Mouse (Mus musculus) bone marrow, adult 2 months (tissue): ENCODE measurements around the gene Slc38a4. TPM values are rescaled to one million over a fixed set of nuclear protein-coding genes. Genes with fewer than 3 reads are reported as not detected.

Source experiments
- H3K27ac ChIP-seq: fragments of 200-500 bp; 2 replicates; pipeline ENCODE4 v1.5.1; 2012; ENCODE audit warnings: low read depth, mild to moderate bottlenecking, control low read depth, inconsistent platforms, low read length; ENCODE audit not compliant: control insufficient read depth, poor library complexity, insufficient read depth
- H3K4me1 ChIP-seq: fragments of 200-500 bp; 2 replicates; pipeline ENCODE4 v1.6.1; 2011; ENCODE audit warnings: low read length; ENCODE audit not compliant: control insufficient read depth, insufficient read depth
- H3K4me3 ChIP-seq: fragments of 200-500 bp; replicated peaks from 2 replicates; pipeline ENCODE3; 2011; ENCODE audit warnings: mild to moderate bottlenecking, low read depth, low read length, control low read depth; ENCODE audit not compliant: control insufficient read depth
- CTCF ChIP-seq: fragments of 200-500 bp; IDR thresholded peaks from 2 replicates; pipeline ENCODE4 v1.5.1; 2011; ENCODE audit warnings: low read length, control low read depth; ENCODE audit not compliant: control insufficient read depth, insufficient read depth
- POLR2A ChIP-seq: fragments of 200-500 bp; IDR thresholded peaks from 2 replicates; pipeline ENCODE4 v1.6.1; 2011; ENCODE audit warnings: low read depth, mild to moderate bottlenecking, control low read depth, low read length, borderline replicate concordance; ENCODE audit not compliant: control insufficient read depth
- WGBS: fragments of 180-500 bp; shearing (Covaris S2); methylation state at CpG from one replicate; pipeline ENCODE4 v1.1.7; 2018; 5-methylcytosine and 5-hydroxymethylcytosine counted together
- polyA plus RNA-seq: library from polyadenylated mRNA; stranded (reverse); fragments of >200 nt; gene quantifications from 2 replicates; pipeline ENCODE4 v1.2.4, GENCODE M21; 2011; ENCODE audit warnings: low replicate concordance; ENCODE audit not compliant: missing spikeins, insufficient read depth, insufficient read length

Slc38a4 gene
- polyA plus RNA-seq, 1 experiment, result 10.4 TPM

DNA sequence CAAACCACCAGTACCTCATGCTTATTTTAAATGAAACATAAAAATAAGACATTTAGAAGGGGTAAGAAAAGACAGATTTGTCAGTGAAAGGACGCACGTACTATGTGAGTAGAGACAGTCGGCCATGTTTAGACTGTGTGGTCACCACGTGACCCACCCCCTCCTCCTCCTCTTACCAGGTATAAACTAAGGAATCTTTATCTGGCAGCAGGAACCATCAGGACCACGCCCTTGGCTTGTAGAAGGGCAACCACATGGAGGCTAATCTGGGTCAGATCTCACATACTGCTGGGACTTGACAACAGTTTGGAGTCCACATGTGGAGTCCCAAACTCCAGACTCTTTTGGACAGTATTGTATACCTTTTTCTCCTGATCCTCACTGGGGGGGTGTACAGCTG is 7.5 kb downstream of the Slc38a4 start:
- no peak overlapping the region for H3K27ac ChIP-seq
- TF ChIP-seq CTCF, result no peak
- no peak for TF ChIP-seq POLR2A
- H3K4me3 ChIP-seq, result no peak overlapping the region
- H3K4me1 ChIP-seq, result no peaks in the 10 kb centered on the region
- 69% methylated on average over 5 of the region's 5 CpGs for WGBS

DNA sequence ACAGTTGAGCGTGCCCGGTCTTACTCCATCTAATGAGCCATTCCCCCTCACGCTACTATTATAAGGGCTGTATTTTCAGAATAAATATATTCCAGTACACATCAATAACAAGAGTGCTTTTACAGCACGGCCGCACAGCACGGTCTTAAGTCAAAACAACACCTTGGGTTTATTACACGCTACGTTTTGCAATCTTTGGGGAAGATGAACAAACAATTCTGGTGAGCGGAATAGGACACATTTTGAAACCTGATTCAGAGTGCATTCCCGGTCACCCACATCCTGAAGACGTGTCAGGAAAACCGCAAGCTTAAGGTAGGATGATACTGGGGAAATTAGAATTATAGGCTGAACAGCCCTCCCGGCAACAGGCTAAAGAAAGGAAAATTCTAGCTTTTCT is 11.8 kb downstream of the Slc38a4 start:
- no peak for TF ChIP-seq CTCF
- TF ChIP-seq POLR2A, result no peak
- Histone ChIP-seq H3K27ac (no peak overlapping the region), H3K4me1 (no peaks in the 10 kb centered on the region), H3K4me3 (no peak overlapping the region)
- 84% methylated on average over 13 of the region's 13 CpGs for WGBS

- WGBS, result 78% methylated on average over 7 of the region's 7 CpGs
- TF ChIP-seq CTCF (no peak), POLR2A (no peak)
- no peak overlapping the region for H3K4me3 ChIP-seq
These were observed 13.7 kb downstream of the Slc38a4 start for GRCm38 (mm10) chr15:97042001-97042491.

GRCm38 (mm10) chr15:97041182-97041581 is 14.6 kb downstream of the Slc38a4 start:
- Histone ChIP-seq H3K27ac (no peak overlapping the region), H3K4me3 (no peak overlapping the region), H3K4me1 (no peaks in the 10 kb centered on the region)
- TF ChIP-seq CTCF (no peak), POLR2A (no peak)
- 89% methylated on average over 9 of the region's 9 CpGs for WGBS

More at GRCm38 (mm10) chr15:97042001-97042491, 13.7 kb downstream of the Slc38a4 start:
- H3K27ac ChIP-seq, result no peak overlapping the region
- no peaks in the 10 kb centered on the region for H3K4me1 ChIP-seq

DNA sequence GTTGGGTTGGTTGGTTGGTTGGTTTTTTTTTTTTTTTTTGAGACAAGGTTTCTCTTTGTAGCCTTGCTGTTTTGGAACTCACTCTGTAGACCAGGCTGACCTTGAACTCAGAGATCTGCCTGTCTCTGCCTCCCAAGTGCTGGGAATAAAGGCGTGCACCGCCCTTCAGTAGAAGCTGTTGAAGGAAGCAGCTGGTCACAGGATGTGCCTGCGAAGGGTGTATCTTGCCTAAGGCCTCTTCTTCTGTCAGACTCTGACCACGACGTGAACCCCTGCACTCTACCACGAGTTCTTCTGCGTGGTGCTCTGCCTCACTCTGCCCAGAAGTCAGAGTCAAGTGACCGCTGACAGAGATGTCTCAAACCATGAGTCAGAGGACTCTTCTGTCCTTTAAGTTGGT is 18.0 kb downstream of the Slc38a4 start:
- TF ChIP-seq CTCF, result no peak
- no peak for TF ChIP-seq POLR2A
- Histone ChIP-seq H3K27ac (no peak overlapping the region), H3K4me1 (no peaks in the 10 kb centered on the region), H3K4me3 (no peak overlapping the region)
- 57% methylated on average over 8 of the region's 8 CpGs for WGBS

GRCm38 (mm10) chr15:97035892-97036291 is 19.9 kb downstream of the Slc38a4 start:
- 79% methylated on average over 6 of the region's 6 CpGs for WGBS
- TF ChIP-seq CTCF, result no peak
- no peak for TF ChIP-seq POLR2A
- H3K4me1 ChIP-seq, result no peaks in the 10 kb centered on the region
- no peak overlapping the region for H3K27ac ChIP-seq
- H3K4me3 ChIP-seq, result no peak overlapping the region

DNA sequence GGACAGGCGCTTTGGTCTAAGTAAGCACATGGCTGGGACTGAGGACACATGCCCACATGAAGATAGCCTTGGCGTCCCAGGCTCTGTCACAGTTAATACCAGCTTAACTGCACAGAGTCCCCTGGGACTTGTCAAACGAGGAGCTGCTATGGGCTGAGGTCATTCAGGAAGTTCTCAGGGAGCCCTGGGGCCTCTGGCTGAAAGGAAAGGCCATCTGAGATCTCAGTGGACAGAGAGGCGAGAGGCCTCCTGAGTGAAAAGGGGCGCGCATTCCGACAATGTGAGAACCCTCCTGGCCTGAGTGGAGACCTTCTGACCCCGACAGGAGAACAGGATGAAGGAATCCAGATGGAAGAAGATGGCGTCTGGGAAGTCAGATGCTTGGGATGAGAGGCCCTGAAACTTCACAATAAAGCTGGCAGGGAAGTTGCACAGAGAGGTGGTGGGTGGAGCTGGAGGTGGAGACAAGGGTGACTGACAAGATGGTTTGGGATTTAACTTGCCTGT is 22.2 kb downstream of the Slc38a4 start:
- TF ChIP-seq CTCF, result no peak
- no peak for TF ChIP-seq POLR2A
- WGBS, result 76% methylated on average over 9 of the region's 9 CpGs
- H3K4me3 ChIP-seq, result no peak overlapping the region
- H3K4me1 ChIP-seq, result no peaks in the 10 kb centered on the region
- H3K27ac ChIP-seq, result no peak overlapping the region

- H3K27ac ChIP-seq, result no peak overlapping the region
- H3K4me3 ChIP-seq, result no peak overlapping the region
- H3K4me1 ChIP-seq, result no peaks in the 10 kb centered on the region
- TF ChIP-seq CTCF, result no peak
- TF ChIP-seq POLR2A, result no peak
- 82% methylated on average over 5 of the region's 5 CpGs for WGBS
These were observed 23.9 kb downstream of the Slc38a4 start for GRCm38 (mm10) chr15:97031886-97032285.
